ENCODE assay signal across 8 mouse cellular contexts in the genomic region with DNA sequence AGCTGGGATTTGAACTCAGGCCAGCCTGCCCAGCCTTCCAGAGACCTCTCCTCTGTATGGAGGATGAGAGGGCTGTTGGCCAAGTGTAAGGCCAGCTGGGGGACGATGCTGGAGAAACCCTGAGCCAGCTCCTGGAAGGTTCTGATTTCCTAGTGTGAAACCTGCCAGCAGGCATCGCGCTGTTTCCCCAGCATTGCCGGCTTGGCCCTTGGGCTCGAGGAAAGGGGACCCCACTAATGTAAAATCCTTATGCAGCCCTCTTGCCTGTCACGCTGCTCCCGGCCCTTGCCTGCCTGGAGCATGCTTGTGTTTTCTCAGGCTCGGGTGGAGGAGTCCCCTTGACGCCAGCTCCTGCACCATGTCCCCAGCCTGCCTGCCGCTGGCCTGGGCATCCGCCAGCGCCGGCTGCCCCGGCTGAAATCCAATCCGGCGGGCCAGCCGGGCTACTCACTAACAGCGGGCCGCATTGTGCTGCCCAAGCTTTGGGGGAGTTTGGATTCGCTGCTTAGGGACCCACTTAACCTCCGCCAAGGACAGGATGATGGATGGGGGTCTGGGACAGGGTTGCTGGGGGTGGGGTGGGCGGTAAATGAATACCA. TPM values are rescaled to one million over a fixed set of nuclear protein-coding genes. Genes with fewer than 3 reads are reported as not detected.
DNase-seq lines count a peak whose midpoint lies in the region; ATAC-seq lines count a peak whose summit lies in the region.

No protein-coding gene starts in this region.

- H3K36me3 ChIP-seq in embryonic facial prominence, embryonic 13.5 days, result no peaks in the 10 kb centered on the region

- H3K9ac ChIP-seq in embryonic facial prominence, embryonic 13.5 days, result 0 out of 2 replicates have a peak overlapping the region, but pooled peaks have one; percentile 41

- no peak overlapping the region for H3K4me3 ChIP-seq in embryonic facial prominence, embryonic 13.5 days

- no peaks in the 10 kb centered on the region for H3K9me3 ChIP-seq in embryonic facial prominence, embryonic 13.5 days

- intact Hi-C loops in heart, postnatal 14 days (cut with DNase I), result no loop called here

- 30% methylated on average over 22 of the region's 22 CpGs for WGBS in embryonic facial prominence, embryonic 13.5 days

- H3K4me2 ChIP-seq in embryonic facial prominence, embryonic 13.5 days, result peak overlapping the region; percentile 20; the same call in 1 of the 2 replicates

- peak overlapping the region; percentile 72 for H3K27ac ChIP-seq in embryonic facial prominence, embryonic 13.5 days

- H3K27me3 ChIP-seq in embryonic facial prominence, embryonic 13.5 days, result no peaks in the 10 kb centered on the region

- H3K4me1 ChIP-seq in embryonic facial prominence, embryonic 13.5 days, result peaks cover 75% of the 10 kb centered on the region

- no peak for ATAC-seq in embryonic facial prominence, embryonic 13.5 days (ENCODE audit: insufficient number of reproducible peaks, insufficient read depth, low FRiP score, low TSS enrichment, low read depth)

- DNase-seq in layer of hippocampus, adult 11-12 months (ENCODE audit: low spot score), result peak; percentile 57
- no peak for DNase-seq in layer of hippocampus, adult 9-10 months (ENCODE audit: low spot score)
- peak; percentile 43 to 49 for DNase-seq in heart, postnatal 14 days
- DNase-seq in layer of hippocampus, postnatal 10 days (ENCODE audit: low spot score in 2 of 2), result peak; percentile 72 to 77
- DNase-seq in right cerebral cortex, postnatal 14 days, result peak; percentile 33
- DNase-seq in thymus, postnatal 4 days, result no peak
- no peak for DNase-seq in c-Kit-positive CD71-positive TER-119-positive erythroid progenitor cells, embryonic 14.5 days (ENCODE audit: low spot score)

RNA-seq across cellular contexts. Expression of a gene that starts 52.1 kb away (rescaled TPM):
- 7.9 and 13.3 TPM in 2 replicates for polyA plus RNA-seq in embryonic facial prominence, embryonic 13.5 days (2015; fragmentation: Nextera tagmentation; extraction: Ambion mirVana)
- total RNA-seq in heart, postnatal 14 days (2021), result 1 to 10 TPM in 1 of 2 experiments, under 1 TPM in 1; 0.81 to 1.1 TPM
- total RNA-seq in layer of hippocampus, postnatal 10 days (2021), result 10 to 100 TPM; 55.1 to 57.0 TPM

Comparison
In these comparisons a context has a peak if more than half of its experiments do, and no peak if none do; other contexts are left out.
1. DNase-seq: peak in layer of hippocampus, adult 11-12 months (single experiment), heart, postnatal 14 days (2 of 2), layer of hippocampus, postnatal 10 days (2 of 2) and right cerebral cortex, postnatal 14 days (single experiment); none in layer of hippocampus, adult 9-10 months (single experiment), thymus, postnatal 4 days (single experiment) and c-Kit-positive CD71-positive TER-119-positive erythroid progenitor cells, embryonic 14.5 days (single experiment).
2. RNA of a gene that starts 52.1 kb away (total RNA-seq): 55.1 to 57.0 TPM in layer of hippocampus, postnatal 10 days; 0.81 to 1.1 TPM in heart, postnatal 14 days; every median in the first group is over 10 times any median in the second.